ENCODE assay signal across 23 mouse cellular contexts in genomic region chr19:58482373-58482977, GRCm38 (mm10). TPM values are rescaled to one million over a fixed set of nuclear protein-coding genes. Genes with fewer than 3 reads are reported as not detected.
"Had no signal": no experiment of that assay in that cellular context is flagged by ENCODE, and none has a peak within 500 bp of the region (broad histone marks: within the 10 kb centered on the region; RNA-seq: fewer than 3 reads in every experiment).

No protein-coding gene starts in this region.

- H3K4me2 ChIP-seq: liver, embryonic 13.5 days; midbrain, embryonic 13.5 days had no signal

- H3K27me3 ChIP-seq: liver, embryonic 13.5 days; midbrain, embryonic 13.5 days had no signal

- H3K4me1 ChIP-seq: liver, embryonic 13.5 days; midbrain, embryonic 13.5 days had no signal

- DNase-seq: kidney, adult 18-20 months; kidney, adult 9 months; kidney, postnatal 14 days; layer of hippocampus, adult 9-11 months; liver, embryonic 13.5 days; lung, adult 2 months; right cerebral cortex, adult 18-20 months; right cerebral cortex, postnatal 14 days; right cerebral cortex, postnatal 4 days; thymus, postnatal 25 days had no signal

- H3K9me3 ChIP-seq: liver, embryonic 13.5 days had no signal

- H3K4me3 ChIP-seq: layer of hippocampus, adult 2 months; liver, embryonic 13.5 days; midbrain, embryonic 13.5 days had no signal

- H3K27ac ChIP-seq: layer of hippocampus, adult 2 months; liver, embryonic 13.5 days; macrophage; midbrain, embryonic 13.5 days had no signal

- H3K36me3 ChIP-seq: liver, embryonic 13.5 days; midbrain, embryonic 13.5 days had no signal

- H3K9ac ChIP-seq: liver, embryonic 13.5 days; midbrain, embryonic 13.5 days had no signal

- ATAC-seq: midbrain, embryonic 13.5 days had no signal

RNA-seq across cellular contexts. Expression of gene Gfra1, which starts 26.8 kb away (rescaled TPM):
- polyA plus RNA-seq: macrophage had no signal

RNA-seq across cellular contexts. Expression of gene Ccdc172, which starts 29.3 kb away (rescaled TPM):
- polyA plus RNA-seq: kidney, embryonic 16.5 days; limb, embryonic 11.5 days; limb, embryonic 14.5 days; liver, adult 2 months; liver, embryonic 13.5 days; liver, embryonic 16.5 days; lung, adult 2 months; lung, embryonic 16.5 days; macrophage; midbrain, embryonic 13.5 days; midbrain, postnatal 0 days; neural tube, embryonic 11.5 days; neural tube, embryonic 14.5 days; thymus, postnatal 0 days had no signal
